In genomic region chr15:53001429-53001828, GRCm38 (mm10) we compare ENCODE assay signal across 18 mouse cellular contexts.
DNase-seq lines count a peak whose midpoint lies in the region; ATAC-seq and TF ChIP-seq lines count a peak whose summit lies in the region.
"Had no signal": no experiment of that assay in that cellular context is flagged by ENCODE, and none has a peak within 500 bp of the region (broad histone marks: within the 10 kb centered on the region; RNA-seq: fewer than 3 reads in every experiment).

No protein-coding gene starts in this region.

- DNase-seq in heart, adult 2 months: peak; percentile 16 to 22
- DNase-seq in lung, postnatal 36 days: peak; percentile 9
- no peak for DNase-seq in lung, postnatal 10 days
- DNase-seq in layer of hippocampus, adult 8-10 months (ENCODE audit: low spot score in 2 of 2): peak; percentile 22 to 29
- no peak for DNase-seq in testis, postnatal 14 days (ENCODE audit: low spot score)
- DNase-seq: cerebellum, adult 9-11 months; embryo, embryonic 11 days; kidney, adult 2 months; kidney, postnatal 36 days; lung, embryonic 14.5 days; midbrain, embryonic 14.5 days had no signal

- no peak overlapping the region for H3K4me2 ChIP-seq in heart, embryonic 12.5 days
- H3K4me2 ChIP-seq in myocyte (ENCODE audit: low read depth): peak overlapping the region; percentile 18
- H3K4me2 ChIP-seq: embryonic facial prominence, embryonic 15.5 days; liver, embryonic 12.5 days; lung, embryonic 14.5 days had no signal

- intact Hi-C loops in heart, adult 2 months (cut with DNase I): no loop called here

- H3K9me3 ChIP-seq in heart, embryonic 12.5 days (replicated peaks): no peaks in the 10 kb centered on the region
- H3K9me3 ChIP-seq: embryonic facial prominence, embryonic 15.5 days; G1E; liver, embryonic 12.5 days had no signal

- H3K27me3 ChIP-seq in heart, adult 2 months (ENCODE audit: control insufficient read depth, insufficient read depth, low read length): no peaks in the 10 kb centered on the region
- H3K27me3 ChIP-seq in heart, embryonic 12.5 days (replicated peaks): no peaks in the 10 kb centered on the region
- H3K27me3 ChIP-seq in myocyte (ENCODE audit: control insufficient read depth, insufficient read depth, insufficient read length): no peaks in the 10 kb centered on the region
- H3K27me3 ChIP-seq: embryonic facial prominence, embryonic 15.5 days; liver, embryonic 12.5 days had no signal

- H3K4me3 ChIP-seq in heart, adult 2 months: no peak overlapping the region
- H3K4me3 ChIP-seq in heart, embryonic 12.5 days: no peak overlapping the region
- no peak overlapping the region for H3K4me3 ChIP-seq in myocyte
- H3K4me3 ChIP-seq: embryonic facial prominence, embryonic 15.5 days; liver, embryonic 12.5 days had no signal

- H3K4me1 ChIP-seq in heart, adult 2 months (ENCODE audit: control insufficient read depth, insufficient read depth, low read length): no peaks in the 10 kb centered on the region; the same call in 1 of the 2 replicates
- H3K4me1 ChIP-seq in heart, embryonic 12.5 days (replicated peaks): no peaks in the 10 kb centered on the region
- H3K4me1 ChIP-seq: embryonic facial prominence, embryonic 15.5 days; liver, embryonic 12.5 days had no signal

- no peak overlapping the region for H3K9ac ChIP-seq in heart, adult 2 months (ENCODE audit: low read depth, low read length)
- no peak overlapping the region for H3K9ac ChIP-seq in heart, embryonic 12.5 days
- H3K9ac ChIP-seq: embryonic facial prominence, embryonic 15.5 days; liver, embryonic 12.5 days; lung, embryonic 14.5 days had no signal

- no peak for TF ChIP-seq CTCF in heart, adult 2 months (IDR thresholded peaks at IDR 0.05)

- WGBS in heart, adult 2 months: 74% methylated on average over 3 of the region's 3 CpGs
- 72% methylated on average over 3 of the region's 3 CpGs for WGBS in heart, embryonic 12.5 days

- H3K27ac ChIP-seq in heart, adult 2 months: no peak overlapping the region
- no peak overlapping the region for H3K27ac ChIP-seq in heart, embryonic 12.5 days (ENCODE audit: poor library complexity, severe bottlenecking)
- H3K27ac ChIP-seq: embryonic facial prominence, embryonic 15.5 days; hindbrain, postnatal 0 days; liver, embryonic 12.5 days had no signal

- no peak for TF ChIP-seq POLR2A in heart, adult 2 months (IDR thresholded peaks at IDR 0.05; ENCODE audit: insufficient read depth, low read depth, low read length)
- TF ChIP-seq POLR2A in myocyte (IDR thresholded peaks at IDR 0.05; ENCODE audit: insufficient read length, low read depth): no peak

- H3ac ChIP-seq in myocyte (ENCODE audit: control insufficient read depth, insufficient read length): no peak overlapping the region

- no peaks in the 10 kb centered on the region for H3K36me3 ChIP-seq in heart, adult 2 months (ENCODE audit: control insufficient read depth, insufficient read depth, low read length)
- no peaks in the 10 kb centered on the region for H3K36me3 ChIP-seq in heart, embryonic 12.5 days
- H3K36me3 ChIP-seq in myocyte (ENCODE audit: control insufficient read depth, insufficient read depth): no peaks in the 10 kb centered on the region
- H3K36me3 ChIP-seq: embryonic facial prominence, embryonic 15.5 days; G1E; liver, embryonic 12.5 days had no signal

- no peaks in the 10 kb centered on the region for H3K79me2 ChIP-seq in heart, adult 2 months (replicated peaks; ENCODE audit: control insufficient read depth, insufficient read depth, low read length)
- no peaks in the 10 kb centered on the region for H3K79me2 ChIP-seq in myocyte (ENCODE audit: control insufficient read depth, insufficient read depth)

- no peak for TF ChIP-seq EP300 in heart, adult 2 months (IDR thresholded peaks at IDR 0.05; ENCODE audit: insufficient read depth, low read depth, low read length)

- ATAC-seq in heart, embryonic 12.5 days (ENCODE audit: insufficient number of reproducible peaks, low FRiP score): no peak
- no peak for ATAC-seq in CD4-positive, CD25-positive, alpha-beta regulatory T cell, adult 4 months
- ATAC-seq: hindbrain, postnatal 0 days; liver, embryonic 12.5 days had no signal

TF ChIP-seq in myocyte, 11 proteins besides CTCF, POLR2A, EP300 and RAD21:
- TF ChIP-seq POLR2AphosphoS2 (IDR thresholded peaks at IDR 0.05; ENCODE audit: insufficient read length, low read depth) (no peak), CEBPB (IDR thresholded peaks at IDR 0.05; ENCODE audit: insufficient read depth, poor library complexity, severe bottlenecking) (peak; percentile 90)

Comparison
In these comparisons a context has a peak if more than half of its experiments do, and no peak if none do; other contexts are left out.
1. DNase-seq: peak in heart, adult 2 months (2 of 2), lung, postnatal 36 days (single experiment) and layer of hippocampus, adult 8-10 months (2 of 2); none in lung, postnatal 10 days (single experiment) and testis, postnatal 14 days (single experiment).